Mouse (Mus musculus) lung, postnatal 0 days (tissue): ENCODE measurements around the gene Polr1d. TPM values are rescaled to one million over a fixed set of nuclear protein-coding genes. Genes with fewer than 3 reads are reported as not detected.

Source experiments
- ATAC-seq: fragments of 200-750 bp; cut with Nextera tagmentation; 2 replicates; pipeline ENCODE4 v1.8.0; 2017; ENCODE audit warnings: moderate library complexity
- DNase-seq: peaks from one replicate; pipeline ENCODE4 v3.0.0-alpha.2; 2016; ENCODE audit warnings: low spot score
- H3K27ac ChIP-seq: fragments of 300-500 bp; sonication (generic); 2 replicates; pipeline ENCODE4 v1.5.1; 2014; ENCODE audit warnings: antibody characterized with exemption, mild to moderate bottlenecking, low read length, mixed read lengths
- H3K27me3 ChIP-seq: fragments of 300-500 bp; sonication (generic); replicated peaks from 2 replicates; pipeline ENCODE4 v1.6.1; 2014; ENCODE audit warnings: low read length, mixed read lengths; ENCODE audit not compliant: insufficient read depth
- H3K36me3 ChIP-seq: fragments of 300-500 bp; sonication (generic); 2 replicates; pipeline ENCODE4 v1.6.1; 2014; ENCODE audit warnings: low read length, mixed read lengths; ENCODE audit not compliant: insufficient read depth
- H3K4me1 ChIP-seq: fragments of 300-500 bp; sonication (generic); 2 replicates; pipeline ENCODE4 v1.6.1; 2014; ENCODE audit warnings: antibody characterized with exemption, low read depth, low read length, mixed read lengths; ENCODE audit not compliant: insufficient read depth
- H3K4me2 ChIP-seq: fragments of 300-500 bp; sonication (generic); replicated peaks from 2 replicates; pipeline ENCODE4 v1.6.1; 2014; ENCODE audit warnings: low read depth, mild to moderate bottlenecking, low read length, moderate library complexity, mixed read lengths
- H3K4me3 ChIP-seq: fragments of 300-500 bp; sonication (generic); 2 replicates; pipeline ENCODE4 v1.5.1; 2014; ENCODE audit warnings: low read depth, low read length
- H3K9ac ChIP-seq: fragments of 300-500 bp; sonication (generic); replicated peaks from 2 replicates; pipeline ENCODE4 v1.6.1; 2014; ENCODE audit warnings: low read depth, mild to moderate bottlenecking
- H3K9me3 ChIP-seq: fragments of 300-500 bp; sonication (generic); 2 replicates; pipeline ENCODE4 v1.6.1; 2016; ENCODE audit warnings: low read length, mixed read lengths
- CTCF ChIP-seq: IDR thresholded peaks from 2 replicates; pipeline ENCODE4 v1.5.1; 2016; ENCODE audit warnings: antibody characterized with exemption, mild to moderate bottlenecking
- EP300 ChIP-seq: IDR thresholded peaks from 2 replicates; pipeline ENCODE4 v1.6.1; 2016; ENCODE audit warnings: antibody characterized with exemption, mild to moderate bottlenecking, control low read depth
- WGBS: fragments of 180-500 bp; shearing (Covaris S2); extraction: QIAGEN DNeasy Blood & Tissue Kit; methylation state at CpG from one replicate; pipeline ENCODE4 v1.1.7; 2014; 5-methylcytosine and 5-hydroxymethylcytosine counted together
- polyA plus RNA-seq: library from polyadenylated mRNA; unstranded; fragments of >200 nt; fragmentation: Nextera tagmentation; extraction: Ambion mirVana; gene quantifications from 2 replicates; pipeline ENCODE4 v1.2.1, GENCODE M21; 2015

Polr1d gene
- polyA plus RNA-seq, 1 experiment from 2014 or later: 106 TPM

- no peak overlapping the region for H3K27ac ChIP-seq
- H3K4me3 ChIP-seq: no peak overlapping the region
- H3K9me3 ChIP-seq: no peaks in the 10 kb centered on the region
- no peak overlapping the region for H3K4me2 ChIP-seq
- no peaks in the 10 kb centered on the region for H3K36me3 ChIP-seq
- DNase-seq (no peak), ATAC-seq (no peak)
- no peak overlapping the region for H3K9ac ChIP-seq
- H3K4me1 ChIP-seq: no peaks in the 10 kb centered on the region
- TF ChIP-seq CTCF (no peak), EP300 (no peak)
- no peaks in the 10 kb centered on the region for H3K27me3 ChIP-seq
- 35% methylated on average over 3 of the region's 3 CpGs for WGBS
Observed at GRCm38 (mm10) chr5:147156376-147156775, 79.5 kb downstream of the Polr1d start.

GRCm38 (mm10) chr5:147157441-147157840, 80.6 kb downstream of the Polr1d start:
- no peak overlapping the region for H3K27ac ChIP-seq
- H3K4me2 ChIP-seq: no peak overlapping the region
- H3K4me1 ChIP-seq: no peaks in the 10 kb centered on the region
- ATAC-seq (no peak), DNase-seq (no peak)
- no peak overlapping the region for H3K4me3 ChIP-seq
- 70% methylated on average over 7 of the region's 7 CpGs for WGBS
- H3K9me3 ChIP-seq: no peaks in the 10 kb centered on the region
- no peaks in the 10 kb centered on the region for H3K27me3 ChIP-seq
- no peak overlapping the region for H3K9ac ChIP-seq
- TF ChIP-seq EP300: no peak
- TF ChIP-seq CTCF: no peak
- H3K36me3 ChIP-seq: no peaks in the 10 kb centered on the region

- H3K36me3 ChIP-seq: no peaks in the 10 kb centered on the region
- H3K9me3 ChIP-seq: no peaks in the 10 kb centered on the region
- H3K27ac ChIP-seq: no peak overlapping the region
- TF ChIP-seq EP300 (no peak), CTCF (no peak)
- H3K9ac ChIP-seq: no peak overlapping the region
- H3K4me2 ChIP-seq: no peak overlapping the region
- H3K4me1 ChIP-seq: no peaks in the 10 kb centered on the region
- no peaks in the 10 kb centered on the region for H3K27me3 ChIP-seq
- ATAC-seq: no peak
- DNase-seq: no peak
- WGBS: 68% methylated on average over 6 of the region's 6 CpGs
- no peak overlapping the region for H3K4me3 ChIP-seq
Observed at GRCm38 (mm10) chr5:147159320-147159719, 82.5 kb downstream of the Polr1d start.

GRCm38 (mm10) chr5:147159792-147160191, 82.9 kb downstream of the Polr1d start:
- Histone ChIP-seq H3K27me3 (no peaks in the 10 kb centered on the region), H3K4me2 (no peak overlapping the region), H3K4me3 (no peak overlapping the region), H3K27ac (no peak overlapping the region), H3K9ac (no peak overlapping the region), H3K9me3 (no peaks in the 10 kb centered on the region), H3K36me3 (no peaks in the 10 kb centered on the region), H3K4me1 (no peaks in the 10 kb centered on the region)
- no peak for DNase-seq
- TF ChIP-seq CTCF: no peak
- no peak for TF ChIP-seq EP300
- no peak for ATAC-seq
- WGBS: 64% methylated on average over 2 of the region's 2 CpGs

Other genes starting within 250 kb of the Polr1d start
- 474 and 489 TPM in 2 replicates for gene Rpl21, start 244.2 kb upstream of the Polr1d start, polyA plus RNA-seq
- 101 and 138 TPM in 2 replicates for gene Rasl11a, start 232.0 kb upstream of the Polr1d start, polyA plus RNA-seq
- gene Gtf3a, start 128.4 kb upstream of the Polr1d start, polyA plus RNA-seq: 60.3 and 63.8 TPM in 2 replicates
- gene Mtif3, start 113.2 kb upstream of the Polr1d start, polyA plus RNA-seq: 18.5 and 19.2 TPM in 2 replicates
- gene Lnx2, start 464 bp upstream of the Polr1d start, polyA plus RNA-seq: 12.4 and 14.5 TPM in 2 replicates
- not detected in 2 replicates for gene Gsx1, start 111.6 kb downstream of the Polr1d start, polyA plus RNA-seq
- not detected in 2 replicates for gene Pdx1, start 192.9 kb downstream of the Polr1d start, polyA plus RNA-seq
- gene Cdx2, start 230.2 kb downstream of the Polr1d start, polyA plus RNA-seq: not detected in 2 replicates
- not detected in 2 replicates for gene Urad, start 245.4 kb downstream of the Polr1d start, polyA plus RNA-seq